Mouse (Mus musculus) adrenal gland (tissue): ENCODE data around the gene Cyp3a13.
"Not testable (repeated sequence)": the region's sequence is repeated elsewhere in the genome, so short reads cannot be mapped to it uniquely, and the experiment has no call there.

Experiments used
- intact Hi-C: fragments of 180-260 bp; cut with DNase I; formaldehyde crosslinking; loops from one replicate; pipeline ENCODE4 v1.15.1; 2025
- long read RNA-seq, 2 experiments: library from polyadenylated mRNA; unstranded; transcript quantifications; one replicate each; pipeline ENCODE4 v2.0.0; 2020; ENCODE audit warnings: borderline replicate concordance in 1 of 2; ENCODE audit not compliant: insufficient replicate concordance in 1 of 2

Gene Cyp3a13
- long read RNA-seq, experiment 1, result 0 reads
- long read RNA-seq, experiment 2, result 0 reads

- intact Hi-C loops, result no loop called here
These were observed at the start of gene Cyp3a13 for GRCm38 (mm10) chr5:137921532-137921931. Gene Cyp3a13 (minus strand): TSS chr5:137921619.

GRCm38 (mm10) chr5:137966492-137966891 is 45.1 kb upstream of the Cyp3a13 start:
- intact Hi-C loops, result no loop called here

- intact Hi-C loops, result no loop called here
These were observed 41.5 kb upstream of the Cyp3a13 start, which contains the start of gene Gjc3 for GRCm38 (mm10) chr5:137962945-137963344. Gene Gjc3 (minus strand): TSS chr5:137963098.

- intact Hi-C loops, result no loop called here
These were observed 35.0 kb upstream of the Cyp3a13 start for GRCm38 (mm10) chr5:137956404-137956803.

- intact Hi-C loops, result no loop called here
These were observed 29.8 kb upstream of the Cyp3a13 start for GRCm38 (mm10) chr5:137951218-137951617.

GRCm38 (mm10) chr5:137947303-137947702 is 25.9 kb upstream of the Cyp3a13 start:
- intact Hi-C loops, result loop anchor here (10.0 kb wide), 1 partner anchor 153 kb away; no protein-coding TSS in a partner anchor

- intact Hi-C loops, result loop anchor here (10.0 kb wide), 1 partner anchor 148 kb away; no protein-coding TSS in a partner anchor
These were observed 21.7 kb upstream of the Cyp3a13 start for GRCm38 (mm10) chr5:137943133-137943532.

- intact Hi-C loops, result loop anchor here (10.0 kb wide), 1 partner anchor 146 kb away; no protein-coding TSS in a partner anchor
These were observed 19.5 kb upstream of the Cyp3a13 start for GRCm38 (mm10) chr5:137940948-137941347.

GRCm38 (mm10) chr5:137937238-137937637 is 15.8 kb upstream of the Cyp3a13 start:
- intact Hi-C loops, result no loop called here

GRCm38 (mm10) chr5:137936486-137936885 is 15.1 kb upstream of the Cyp3a13 start:
- intact Hi-C loops, result no loop called here

- intact Hi-C loops, result not testable (repeated sequence)
These were observed 12.5 kb upstream of the Cyp3a13 start for GRCm38 (mm10) chr5:137933934-137934333.

- intact Hi-C loops, result no loop called here
These were observed 7.0 kb upstream of the Cyp3a13 start for GRCm38 (mm10) chr5:137928439-137928838.

GRCm38 (mm10) chr5:137922171-137922570 is 752 bp upstream of the Cyp3a13 start:
- intact Hi-C loops, result no loop called here

GRCm38 (mm10) chr5:137915550-137915949 is 5.9 kb downstream of the Cyp3a13 start:
- intact Hi-C loops, result no loop called here

GRCm38 (mm10) chr5:137914508-137914907 is 6.9 kb downstream of the Cyp3a13 start:
- intact Hi-C loops, result no loop called here

- intact Hi-C loops, result no loop called here
These were observed 11.7 kb downstream of the Cyp3a13 start for GRCm38 (mm10) chr5:137909564-137910262.

- intact Hi-C loops, result no loop called here
These were observed 23.6 kb downstream of the Cyp3a13 start for GRCm38 (mm10) chr5:137897812-137898211.

- intact Hi-C loops, result no loop called here
These were observed 28.5 kb downstream of the Cyp3a13 start for GRCm38 (mm10) chr5:137892954-137893353.

GRCm38 (mm10) chr5:137887666-137888065 is 33.8 kb downstream of the Cyp3a13 start:
- intact Hi-C loops, result loop anchor here (5.0 kb wide), 1 partner anchor 250 kb away; no protein-coding TSS in a partner anchor

- intact Hi-C loops, result loop anchor here (5.0 kb wide), 1 partner anchor 251 kb away; no protein-coding TSS in a partner anchor
These were observed 35.5 kb downstream of the Cyp3a13 start for GRCm38 (mm10) chr5:137885894-137886293.

GRCm38 (mm10) chr5:137883345-137883744 is 38.1 kb downstream of the Cyp3a13 start:
- intact Hi-C loops, result no loop called here

- intact Hi-C loops, result no loop called here
These were observed 38.5 kb downstream of the Cyp3a13 start for GRCm38 (mm10) chr5:137882922-137883321.

GRCm38 (mm10) chr5:137877860-137878259 is 43.6 kb downstream of the Cyp3a13 start:
- intact Hi-C loops, result loop anchor here (2.0 kb wide), 1 partner anchor 87 kb away; no protein-coding TSS in a partner anchor
